Mouse (Mus musculus) T-helper 17 cell (primary cell): ENCODE measurements at regions not wholly inside any gene's neighbourhood (a gene's known extent, or its start where the extent isn't known, plus 50 kb on each side); places are given as distances from the start of the nearest gene placed in this dataset.

Experiments
- in situ Hi-C, 2 experiments: fragments of 300-600 bp; cut with MboI, MseI; formaldehyde crosslinking; loops; 1 replicate in 1 of 2; 2 replicates in 1 of 2; pipeline ENCODE4 v1.15.1; 2025; ENCODE audit warnings: high pct_unique_total_duplicates in 2 of 2

- in situ Hi-C loops, result no loop called here
These were observed 56.7 kb upstream of the Rasgrp1 start for GRCm38 (mm10) chr2:117399487-117399886.

- in situ Hi-C loops, result no loop called here
These were observed 60.8 kb upstream of the Rasgrp1 start for GRCm38 (mm10) chr2:117403425-117404175.

GRCm38 (mm10) chr2:117405453-117405852 lies 62.7 kb upstream of the Rasgrp1 start:
- in situ Hi-C loops, result loop anchor here in 1 of 2 experiments (5.0 kb wide), 1 partner anchor 508 kb away; no protein-coding TSS in a partner anchor

GRCm38 (mm10) chr2:117408241-117408640 lies 65.4 kb upstream of the Rasgrp1 start:
- in situ Hi-C loops, result loop anchor here in 1 of 2 experiments (5.0 kb wide), 1 partner anchor 511 kb away; no protein-coding TSS in a partner anchor

GRCm38 (mm10) chr2:117412045-117412606 lies 69.3 kb upstream of the Rasgrp1 start:
- in situ Hi-C loops, result no loop called here

GRCm38 (mm10) chr2:117417229-117417970 lies 74.6 kb upstream of the Rasgrp1 start:
- in situ Hi-C loops, result no loop called here

GRCm38 (mm10) chr2:117418121-117418615 lies 75.4 kb upstream of the Rasgrp1 start:
- in situ Hi-C loops, result no loop called here

GRCm38 (mm10) chr2:117418711-117419110 lies 75.9 kb upstream of the Rasgrp1 start:
- in situ Hi-C loops, result no loop called here

- in situ Hi-C loops, result no loop called here
These were observed 78.6 kb upstream of the Rasgrp1 start for GRCm38 (mm10) chr2:117421376-117421775.

GRCm38 (mm10) chr2:117422756-117423155 lies 80.0 kb upstream of the Rasgrp1 start:
- in situ Hi-C loops, result no loop called here

GRCm38 (mm10) chr2:117429205-117429604 lies 86.4 kb upstream of the Rasgrp1 start:
- in situ Hi-C loops, result loop anchor here in 1 of 2 experiments (25.0 kb wide), 1 partner anchor 1817 kb away; no protein-coding TSS in a partner anchor

GRCm38 (mm10) chr2:117432010-117432409 lies 89.2 kb upstream of the Rasgrp1 start:
- in situ Hi-C loops, result loop anchor here in 1 of 2 experiments (25.0 kb wide), 1 partner anchor 1820 kb away; no protein-coding TSS in a partner anchor

GRCm38 (mm10) chr2:117432923-117433322 lies 90.1 kb upstream of the Rasgrp1 start:
- in situ Hi-C loops, result loop anchor here in 1 of 2 experiments (25.0 kb wide), 1 partner anchor 1821 kb away; no protein-coding TSS in a partner anchor

- in situ Hi-C loops, result loop anchor here in 1 of 2 experiments (25.0 kb wide), 1 partner anchor 1821 kb away; no protein-coding TSS in a partner anchor
These were observed 90.7 kb upstream of the Rasgrp1 start for GRCm38 (mm10) chr2:117433482-117433881.

- in situ Hi-C loops, result loop anchor here in 1 of 2 experiments (25.0 kb wide), 1 partner anchor 1826 kb away; no protein-coding TSS in a partner anchor
These were observed 95.3 kb upstream of the Rasgrp1 start for GRCm38 (mm10) chr2:117438079-117438478.

GRCm38 (mm10) chr2:117438586-117439371 lies 96.0 kb upstream of the Rasgrp1 start:
- in situ Hi-C loops, result loop anchor here in 1 of 2 experiments (25.0 kb wide), 1 partner anchor 1826 kb away; no protein-coding TSS in a partner anchor

GRCm38 (mm10) chr2:117439372-117440183 lies 96.8 kb upstream of the Rasgrp1 start:
- in situ Hi-C loops, result loop anchor here (5.0 to 25.0 kb wide), 4 partner anchors 97 to 1827 kb away; partner anchors contain the start of genes Rasgrp1 (in 1 of the 2) and Spred1 (in 1 of the 2)

GRCm38 (mm10) chr2:117440801-117441281 lies 98.0 kb upstream of the Rasgrp1 start:
- in situ Hi-C loops, result loop anchor here (5.0 to 25.0 kb wide), 4 partner anchors 99 to 1829 kb away; partner anchors contain the start of genes Rasgrp1 (in 1 of the 2) and Spred1 (in 1 of the 2)

GRCm38 (mm10) chr2:117442862-117443261 lies 100.1 kb upstream of the Rasgrp1 start:
- in situ Hi-C loops, result loop anchor here (5.0 to 25.0 kb wide), 4 partner anchors 101 to 1831 kb away; partner anchors contain the start of genes Rasgrp1 (in 1 of the 2) and Spred1 (in 1 of the 2)
